Mouse (Mus musculus): Measurements from ENCODE around the gene Akap7.

DNA sequence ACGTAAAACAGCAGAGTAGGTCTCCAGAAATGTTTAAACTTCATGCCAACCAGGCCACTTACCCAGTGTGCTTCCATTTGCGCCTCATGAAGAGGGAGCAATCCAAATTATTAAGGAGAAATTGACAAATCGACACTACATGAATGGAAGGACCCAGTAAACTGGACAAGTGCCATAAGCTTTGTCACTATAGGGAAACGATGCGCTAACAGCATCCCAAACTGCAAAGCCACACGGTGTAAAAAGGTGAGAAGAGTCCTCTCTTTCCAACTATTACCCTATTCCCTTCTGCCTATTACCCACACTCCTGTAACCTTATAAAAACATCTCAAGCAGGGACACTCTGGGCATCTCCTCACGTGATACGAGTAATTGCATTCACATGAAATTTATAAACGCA lies 11.8 kb downstream of the Akap7 start:
- no peak for TF ChIP-seq EP300 (IDR thresholded peaks at IDR 0.05; ENCODE audit: insufficient read depth, low read depth, low read length)
- TF ChIP-seq CTCF (IDR thresholded peaks at IDR 0.05) = no peak
